Mouse (Mus musculus) intestine, embryonic 16.5 days (tissue): Measurements from ENCODE around the gene Limk2. TPM values are rescaled to one million over a fixed set of nuclear protein-coding genes. Genes with fewer than 3 reads are reported as not detected.

Source experiments
- ATAC-seq: fragments of 200-750 bp; cut with Nextera tagmentation; 2 replicates; pipeline ENCODE4 v1.8.0; 2017; ENCODE audit warnings: moderate TSS enrichment, moderate library complexity
- H3K27ac ChIP-seq: fragments of 300-500 bp; sonication (generic); 2 replicates; pipeline ENCODE4 v1.5.1; 2014; ENCODE audit warnings: mild to moderate bottlenecking, low read length
- H3K27me3 ChIP-seq: fragments of 300-500 bp; sonication (generic); replicated peaks from 2 replicates; pipeline ENCODE4 v1.6.1; 2014; ENCODE audit warnings: low read length, control low read depth, mixed read lengths; ENCODE audit not compliant: control insufficient read depth, insufficient read depth
- H3K36me3 ChIP-seq: fragments of 300-500 bp; sonication (generic); 2 replicates; pipeline ENCODE4 v1.6.1; 2014; ENCODE audit warnings: low read length, control low read depth; ENCODE audit not compliant: control insufficient read depth, insufficient read depth
- H3K4me1 ChIP-seq: fragments of 300-500 bp; sonication (generic); 2 replicates; pipeline ENCODE4 v1.6.1; 2014; ENCODE audit warnings: low read length, control low read depth, mixed read lengths; ENCODE audit not compliant: control insufficient read depth, insufficient read depth
- H3K4me2 ChIP-seq: fragments of 300-500 bp; sonication (generic); 2 replicates; pipeline ENCODE4 v1.6.1; 2014; ENCODE audit warnings: low read depth, low read length, control low read depth
- H3K4me3 ChIP-seq: fragments of 300-500 bp; sonication (generic); 2 replicates; pipeline ENCODE4 v1.5.1; 2014; ENCODE audit warnings: mild to moderate bottlenecking, low read length
- H3K9ac ChIP-seq: fragments of 300-500 bp; sonication (generic); 2 replicates; pipeline ENCODE4 v1.6.1; 2014; ENCODE audit warnings: low read depth, low read length
- H3K9me3 ChIP-seq: fragments of 300-500 bp; sonication (generic); 2 replicates; pipeline ENCODE4 v1.6.1; 2016; ENCODE audit warnings: low read length, control low read depth; ENCODE audit not compliant: control insufficient read depth
- WGBS: fragments of 180-500 bp; shearing (Covaris S2); extraction: QIAGEN DNeasy Blood & Tissue Kit; methylation state at CpG from one replicate; pipeline ENCODE4 v1.1.7; 2014; 5-methylcytosine and 5-hydroxymethylcytosine counted together
- polyA plus RNA-seq: library from polyadenylated mRNA; unstranded; fragments of >200 nt; fragmentation: Nextera tagmentation; extraction: Ambion mirVana; gene quantifications from 2 replicates; pipeline ENCODE4 v1.2.1, GENCODE M21; 2015

Limk2 gene
- polyA plus RNA-seq, 1 experiment from 2014 or later = 81.3 TPM

DNA sequence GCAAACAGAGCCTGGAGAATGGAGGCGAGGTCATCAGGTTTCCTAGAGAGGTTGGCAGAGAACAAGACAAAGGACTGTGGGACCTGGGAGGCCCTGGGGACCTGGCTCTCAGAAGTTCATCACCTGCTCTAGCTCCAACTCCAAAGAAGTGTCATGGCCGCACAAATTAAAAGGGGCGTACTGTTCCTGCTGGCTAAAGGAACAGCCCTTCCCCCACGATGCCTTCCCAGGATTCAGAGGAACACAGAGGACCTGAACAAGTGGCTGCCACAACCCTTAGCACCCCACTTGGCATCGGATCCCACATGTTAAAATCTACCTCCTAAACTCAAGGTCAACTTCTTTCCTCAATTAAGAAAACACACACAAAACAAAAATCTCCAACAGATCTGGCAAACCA, 39.5 kb downstream of the Limk2 start:
- Histone ChIP-seq H3K4me3 (no peak overlapping the region), H3K27ac (peak overlapping the region; percentile 77), H3K4me2 (peak overlapping the region; percentile 40), H3K36me3 (no peaks in the 10 kb centered on the region), H3K4me1 (peaks cover 51% of the 10 kb centered on the region), H3K9me3 (no peaks in the 10 kb centered on the region), H3K9ac (peak overlapping the region; percentile 42; the same call in 1 of the 2 replicates), H3K27me3 (no peaks in the 10 kb centered on the region)
- 79% methylated on average over 5 of the region's 5 CpGs for WGBS
- peak; percentile 14 for ATAC-seq

GRCm38 (mm10) chr11:3368983-3369382, 40.0 kb downstream of the Limk2 start:
- Histone ChIP-seq H3K4me3 (peak overlapping the region; percentile 5; the same call in 1 of the 2 replicates), H3K4me1 (peaks cover 49% of the 10 kb centered on the region), H3K9ac (peak overlapping the region; percentile 42; the same call in 1 of the 2 replicates), H3K27ac (peak overlapping the region; percentile 77), H3K9me3 (no peaks in the 10 kb centered on the region), H3K36me3 (no peaks in the 10 kb centered on the region), H3K27me3 (no peaks in the 10 kb centered on the region), H3K4me2 (peak overlapping the region; percentile 40)
- peak; percentile 86 for ATAC-seq
- 40% methylated on average over 7 of the region's 7 CpGs for WGBS

DNA sequence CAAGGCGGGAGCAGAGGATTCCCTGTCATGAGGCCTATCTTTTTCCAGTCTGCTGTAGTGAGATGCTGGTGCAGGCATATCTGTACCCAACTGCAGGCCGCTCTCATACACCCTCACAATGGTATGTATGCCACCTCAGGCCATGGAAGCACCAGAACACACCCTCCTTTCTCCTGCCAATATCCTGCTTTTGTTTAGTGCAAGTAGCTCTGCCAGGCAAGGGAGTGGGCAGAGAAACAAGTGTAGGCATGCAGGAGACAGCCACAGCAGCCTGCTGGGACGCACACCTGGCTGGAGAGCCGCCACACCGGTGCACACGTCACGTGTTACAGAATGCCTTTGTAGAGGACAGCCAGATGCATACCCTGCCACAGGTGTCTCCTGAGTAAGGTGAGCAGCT, 42.6 kb downstream of the Limk2 start:
- peaks cover 31% of the 10 kb centered on the region for H3K4me1 ChIP-seq
- no peak overlapping the region for H3K27ac ChIP-seq
- peaks cover 4% of the 10 kb centered on the region; the same call in 1 of the 2 replicates for H3K36me3 ChIP-seq
- no peak overlapping the region for H3K4me2 ChIP-seq
- WGBS = 92% methylated on average over 7 of the region's 7 CpGs
- no peaks in the 10 kb centered on the region for H3K27me3 ChIP-seq
- no peak overlapping the region for H3K4me3 ChIP-seq
- no peak overlapping the region for H3K9ac ChIP-seq
- no peaks in the 10 kb centered on the region for H3K9me3 ChIP-seq
- ATAC-seq = no peak

GRCm38 (mm10) chr11:3362854-3363253, 46.1 kb downstream of the Limk2 start:
- no peak for ATAC-seq
- no peak overlapping the region for H3K4me2 ChIP-seq
- H3K27me3 ChIP-seq = no peaks in the 10 kb centered on the region
- H3K4me1 ChIP-seq = 0 out of 2 replicates have a peak, but pooled peaks cover 3% of the 10 kb centered on the region
- 83% methylated on average over 3 of the region's 3 CpGs for WGBS
- H3K9me3 ChIP-seq = no peaks in the 10 kb centered on the region
- no peak overlapping the region for H3K4me3 ChIP-seq
- H3K9ac ChIP-seq = no peak overlapping the region
- H3K36me3 ChIP-seq = peaks cover 20% of the 10 kb centered on the region; the same call in 1 of the 2 replicates
- H3K27ac ChIP-seq = no peak overlapping the region

DNA sequence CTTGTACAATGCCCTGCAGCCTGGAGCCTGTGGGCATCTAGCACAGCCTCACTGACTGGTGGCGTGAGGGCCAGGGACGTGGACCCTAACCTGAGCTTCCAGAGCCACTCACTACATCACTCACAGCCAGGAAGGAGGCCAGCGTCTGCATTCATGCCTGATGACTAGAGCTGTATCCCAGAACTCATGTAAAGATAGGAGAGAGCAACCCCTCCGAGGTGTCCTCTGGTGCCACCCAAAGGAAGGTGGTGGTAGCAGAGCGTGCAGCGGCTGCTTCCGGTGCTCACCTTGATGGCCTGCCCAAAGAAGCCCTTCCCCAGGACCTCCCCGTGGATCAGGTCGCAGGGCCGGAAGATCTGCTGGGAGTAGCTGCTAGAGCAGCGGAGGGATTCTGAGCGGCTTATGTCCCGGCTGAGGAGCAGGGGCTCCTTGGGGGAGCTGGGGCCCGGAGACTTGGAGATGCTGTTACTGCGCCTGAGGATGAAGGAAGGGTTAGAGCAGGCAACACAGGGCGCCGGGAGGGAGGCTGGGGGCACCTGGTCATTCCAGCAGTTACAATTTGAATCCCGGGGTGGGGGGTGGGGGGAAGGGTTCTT, 55.9 kb downstream of the Limk2 start:
- peaks cover 11% of the 10 kb centered on the region for H3K4me1 ChIP-seq
- H3K27ac ChIP-seq = no peak overlapping the region
- H3K9me3 ChIP-seq = no peaks in the 10 kb centered on the region
- no peak for ATAC-seq
- no peaks in the 10 kb centered on the region for H3K27me3 ChIP-seq
- WGBS = 59% methylated on average over 18 of the region's 18 CpGs
- no peak overlapping the region for H3K9ac ChIP-seq
- H3K4me3 ChIP-seq = no peak overlapping the region
- no peak overlapping the region for H3K4me2 ChIP-seq
- H3K36me3 ChIP-seq = peaks cover 26% of the 10 kb centered on the region

- H3K27me3 ChIP-seq = no peaks in the 10 kb centered on the region
- 89% methylated on average over 9 of the region's 9 CpGs for WGBS
- H3K4me2 ChIP-seq = no peak overlapping the region
- peaks cover 22% of the 10 kb centered on the region for H3K36me3 ChIP-seq
- H3K9me3 ChIP-seq = no peaks in the 10 kb centered on the region
- H3K9ac ChIP-seq = no peak overlapping the region
- H3K4me3 ChIP-seq = no peak overlapping the region
- H3K27ac ChIP-seq = no peak overlapping the region
- ATAC-seq = no peak
- peaks cover 18% of the 10 kb centered on the region for H3K4me1 ChIP-seq
Measured at GRCm38 (mm10) chr11:3352131-3352530, 56.9 kb downstream of the Limk2 start.

DNA sequence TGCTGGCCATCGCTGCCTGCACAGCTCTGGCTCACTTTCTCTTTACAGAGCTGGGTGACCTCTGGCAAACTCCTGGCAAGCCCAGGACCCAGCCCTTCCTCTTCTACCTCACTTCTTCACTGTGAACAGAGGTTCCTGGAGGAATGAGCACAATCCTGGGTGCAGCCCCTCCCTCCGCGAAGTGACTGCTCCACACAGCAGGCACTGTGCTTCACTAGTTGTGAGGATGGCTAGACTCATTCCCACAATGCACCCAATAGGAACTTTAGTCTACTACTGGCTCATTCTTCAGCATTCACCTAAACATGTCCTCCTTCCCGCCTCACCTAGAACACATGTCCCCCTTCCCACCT, 59.7 kb downstream of the Limk2 start:
- Histone ChIP-seq H3K9me3 (no peaks in the 10 kb centered on the region), H3K4me1 (peaks cover 18% of the 10 kb centered on the region), H3K27ac (peak overlapping the region; percentile 37; the same call in 1 of the 2 replicates), H3K36me3 (peaks cover 24% of the 10 kb centered on the region), H3K4me2 (no peak overlapping the region), H3K27me3 (no peaks in the 10 kb centered on the region), H3K9ac (no peak overlapping the region; the same call in 1 of the 2 replicates), H3K4me3 (no peak overlapping the region)
- WGBS = 75% methylated on average over 4 of the region's 4 CpGs
- ATAC-seq = no peak

GRCm38 (mm10) chr11:3348576-3349342, 60.2 kb downstream of the Limk2 start:
- Histone ChIP-seq H3K9me3 (no peaks in the 10 kb centered on the region), H3K9ac (no peak overlapping the region; the same call in 1 of the 2 replicates), H3K27me3 (no peaks in the 10 kb centered on the region), H3K4me3 (no peak overlapping the region), H3K27ac (peak overlapping the region; percentile 37; the same call in 1 of the 2 replicates), H3K4me1 (peaks cover 18% of the 10 kb centered on the region), H3K4me2 (no peak overlapping the region), H3K36me3 (peaks cover 24% of the 10 kb centered on the region)
- 38% methylated on average over 6 of the region's 6 CpGs for WGBS
- ATAC-seq = peak; percentile 42

GRCm38 (mm10) chr11:3347835-3348195, 61.2 kb downstream of the Limk2 start:
- Histone ChIP-seq H3K4me2 (no peak overlapping the region), H3K36me3 (peaks cover 21% of the 10 kb centered on the region), H3K9me3 (no peaks in the 10 kb centered on the region), H3K4me3 (no peak overlapping the region), H3K4me1 (peaks cover 18% of the 10 kb centered on the region), H3K27me3 (no peaks in the 10 kb centered on the region), H3K27ac (no peak overlapping the region), H3K9ac (no peak overlapping the region)
- no peak for ATAC-seq
